Mouse (Mus musculus): Measurements from ENCODE around the gene Pax7.

Gene Pax7

GRCm38 (mm10) chr4:139813371-139813960 is 19.9 kb downstream of the Pax7 start:
- no peak for DNase-seq (ENCODE audit: low read depth, low spot score)

- no peak for DNase-seq (ENCODE audit: low read depth, low spot score)
Measured at GRCm38 (mm10) chr4:139811901-139812300, 21.4 kb downstream of the Pax7 start.

GRCm38 (mm10) chr4:139811475-139811874 is 21.9 kb downstream of the Pax7 start:
- DNase-seq (ENCODE audit: low read depth, low spot score) = no peak

- DNase-seq (ENCODE audit: low read depth, low spot score) = no peak
Measured at GRCm38 (mm10) chr4:139810762-139811438, 22.4 kb downstream of the Pax7 start.

- no peak for DNase-seq (ENCODE audit: low read depth, low spot score)
Measured at GRCm38 (mm10) chr4:139809381-139809820, 23.9 kb downstream of the Pax7 start.

GRCm38 (mm10) chr4:139807820-139808219 is 25.5 kb downstream of the Pax7 start:
- DNase-seq (ENCODE audit: low read depth, low spot score) = no peak

GRCm38 (mm10) chr4:139807191-139807808 is 26.0 kb downstream of the Pax7 start:
- DNase-seq (ENCODE audit: low read depth, low spot score) = no peak

- DNase-seq (ENCODE audit: low read depth, low spot score) = no peak
Measured at GRCm38 (mm10) chr4:139804896-139805295, 28.4 kb downstream of the Pax7 start.

- no peak for DNase-seq (ENCODE audit: low read depth, low spot score)
Measured at GRCm38 (mm10) chr4:139803981-139804380, 29.3 kb downstream of the Pax7 start.

- no peak for DNase-seq (ENCODE audit: low read depth, low spot score)
Measured at GRCm38 (mm10) chr4:139799436-139800100, 33.8 kb downstream of the Pax7 start.

- DNase-seq (ENCODE audit: low read depth, low spot score) = peak; percentile 12
Measured at GRCm38 (mm10) chr4:139797344-139797743, 36.0 kb downstream of the Pax7 start.

GRCm38 (mm10) chr4:139796115-139796514 is 37.2 kb downstream of the Pax7 start:
- DNase-seq (ENCODE audit: low read depth, low spot score) = no peak

GRCm38 (mm10) chr4:139791168-139791567 is 42.2 kb downstream of the Pax7 start:
- no peak for DNase-seq (ENCODE audit: low read depth, low spot score)

GRCm38 (mm10) chr4:139789772-139790171 is 43.6 kb downstream of the Pax7 start:
- peak; percentile 69 for DNase-seq (ENCODE audit: low read depth, low spot score)

GRCm38 (mm10) chr4:139782926-139783467 is 50.3 kb downstream of the Pax7 start:
- no peak for DNase-seq (ENCODE audit: low read depth, low spot score)

- no peak for DNase-seq (ENCODE audit: low read depth, low spot score)
Measured at GRCm38 (mm10) chr4:139771125-139771631, 62.1 kb downstream of the Pax7 start.

- DNase-seq (ENCODE audit: low read depth, low spot score) = peak; percentile 83
Measured at GRCm38 (mm10) chr4:139767823-139768222, 65.5 kb downstream of the Pax7 start.

GRCm38 (mm10) chr4:139767115-139767718 is 66.1 kb downstream of the Pax7 start:
- peak; percentile 31 for DNase-seq (ENCODE audit: low read depth, low spot score)

GRCm38 (mm10) chr4:139761911-139762310 is 71.4 kb downstream of the Pax7 start:
- no peak for DNase-seq (ENCODE audit: low read depth, low spot score)

- no peak for DNase-seq (ENCODE audit: low read depth, low spot score)
Measured at GRCm38 (mm10) chr4:139760736-139761135, 72.6 kb downstream of the Pax7 start.
